Mouse (Mus musculus) T-helper 17 cell (primary cell): ENCODE results near the gene Hgd.

Source experiments
- in situ Hi-C, 2 experiments: fragments of 300-600 bp; cut with MboI, MseI; formaldehyde crosslinking; loops; 1 replicate in 1 of 2; 2 replicates in 1 of 2; pipeline ENCODE4 v1.15.1; 2025; ENCODE audit warnings: high pct_unique_total_duplicates in 2 of 2

Gene Hgd

GRCm38 (mm10) chr16:37579591-37579990 lies 362 bp upstream of the Hgd start:
- in situ Hi-C loops: no loop called here

GRCm38 (mm10) chr16:37580651-37581050 lies 698 bp downstream of the Hgd start:
- in situ Hi-C loops: no loop called here

- in situ Hi-C loops: no loop called here
Measured at GRCm38 (mm10) chr16:37581901-37582300, 1.9 kb downstream of the Hgd start.

GRCm38 (mm10) chr16:37583306-37583705 lies 3.4 kb downstream of the Hgd start:
- in situ Hi-C loops: no loop called here

- in situ Hi-C loops: no loop called here
Measured at GRCm38 (mm10) chr16:37583801-37584200, 3.8 kb downstream of the Hgd start.

- in situ Hi-C loops: no loop called here
Measured at GRCm38 (mm10) chr16:37584218-37585035, 4.5 kb downstream of the Hgd start.

GRCm38 (mm10) chr16:37585129-37585563 lies 5.2 kb downstream of the Hgd start:
- in situ Hi-C loops: no loop called here

- in situ Hi-C loops: no loop called here
Measured at GRCm38 (mm10) chr16:37590921-37591320, 11.0 kb downstream of the Hgd start.

GRCm38 (mm10) chr16:37591551-37591950 lies 11.6 kb downstream of the Hgd start:
- in situ Hi-C loops: no loop called here

GRCm38 (mm10) chr16:37597412-37597811 lies 17.5 kb downstream of the Hgd start:
- in situ Hi-C loops: no loop called here

GRCm38 (mm10) chr16:37598463-37598862 lies 18.5 kb downstream of the Hgd start:
- in situ Hi-C loops: no loop called here

GRCm38 (mm10) chr16:37599326-37599725 lies 19.4 kb downstream of the Hgd start:
- in situ Hi-C loops: no loop called here

GRCm38 (mm10) chr16:37603431-37603830 lies 23.5 kb downstream of the Hgd start:
- in situ Hi-C loops: no loop called here

GRCm38 (mm10) chr16:37604243-37604642 lies 24.3 kb downstream of the Hgd start:
- in situ Hi-C loops: no loop called here

- in situ Hi-C loops: loop anchor here in 1 of 2 experiments (5.0 kb wide), 1 partner anchor 38 kb away; no protein-coding TSS in a partner anchor
Measured at GRCm38 (mm10) chr16:37610333-37610732, 30.4 kb downstream of the Hgd start.

- in situ Hi-C loops: loop anchor here in 1 of 2 experiments (5.0 kb wide), 1 partner anchor 39 kb away; no protein-coding TSS in a partner anchor
Measured at GRCm38 (mm10) chr16:37611072-37611471, 31.1 kb downstream of the Hgd start.

GRCm38 (mm10) chr16:37612013-37612412 lies 32.1 kb downstream of the Hgd start:
- in situ Hi-C loops: loop anchor here in 1 of 2 experiments (5.0 kb wide), 1 partner anchor 40 kb away; no protein-coding TSS in a partner anchor

- in situ Hi-C loops: loop anchor here in 1 of 2 experiments (5.0 kb wide), 1 partner anchor 42 kb away; no protein-coding TSS in a partner anchor
Measured at GRCm38 (mm10) chr16:37614540-37614939, 34.6 kb downstream of the Hgd start.

GRCm38 (mm10) chr16:37615429-37615828 lies 35.5 kb downstream of the Hgd start:
- in situ Hi-C loops: no loop called here

- in situ Hi-C loops: no loop called here
Measured at GRCm38 (mm10) chr16:37616104-37616503, 36.2 kb downstream of the Hgd start.

GRCm38 (mm10) chr16:37617695-37618094 lies 37.7 kb downstream of the Hgd start:
- in situ Hi-C loops: no loop called here

- in situ Hi-C loops: loop anchor here in 1 of 2 experiments (10.0 kb wide), 1 partner anchor 1918 kb away; no protein-coding TSS in a partner anchor
Measured at GRCm38 (mm10) chr16:37622403-37622802, 42.5 kb downstream of the Hgd start.

GRCm38 (mm10) chr16:37622919-37623318 lies 43.0 kb downstream of the Hgd start:
- in situ Hi-C loops: loop anchor here in 1 of 2 experiments (10.0 kb wide), 1 partner anchor 1918 kb away; no protein-coding TSS in a partner anchor
